Mouse (Mus musculus): ENCODE data around the gene Wdr37.

The Wdr37 gene

DNA sequence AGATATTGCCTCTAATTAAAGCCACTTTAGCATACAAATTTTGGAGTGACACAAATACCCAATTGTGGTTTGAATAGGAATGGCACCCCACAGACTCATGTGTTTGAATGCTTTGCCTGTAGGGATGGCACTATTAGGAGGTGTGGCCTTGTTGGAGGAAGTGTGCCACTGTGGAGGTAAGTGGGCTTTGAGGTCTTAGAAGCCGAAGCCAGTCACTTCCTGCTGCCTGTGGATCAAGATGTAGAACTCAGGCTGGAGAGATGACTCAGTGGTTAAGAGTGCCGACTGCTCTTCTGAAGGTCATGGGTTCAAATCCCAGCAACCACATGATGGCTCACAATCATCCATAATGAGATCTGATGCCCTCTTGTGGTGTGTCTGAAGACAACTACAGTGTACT, 30.8 kb downstream of the Wdr37 start:
- no peak for DNase-seq (ENCODE audit: low read depth, low spot score)

DNA sequence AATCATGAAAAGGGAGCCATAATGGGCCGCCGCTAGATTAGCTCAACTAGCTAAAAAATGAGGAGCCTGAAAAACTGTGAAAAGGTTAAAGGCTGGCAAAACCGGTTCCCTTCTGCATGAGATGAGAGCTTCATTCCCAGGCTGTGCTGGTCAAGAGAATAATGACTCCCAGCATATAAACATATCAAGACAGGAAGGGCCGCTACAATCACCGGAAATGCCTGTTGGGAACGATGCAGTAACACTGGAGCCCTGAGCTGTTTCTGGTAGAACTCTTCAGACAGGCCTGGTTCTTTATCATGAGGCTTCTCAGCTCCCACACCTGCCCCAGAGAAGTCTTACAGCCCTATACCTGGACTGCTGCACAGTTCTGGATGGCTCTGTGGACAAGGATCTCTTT, 31.8 kb downstream of the Wdr37 start:
- DNase-seq (ENCODE audit: low read depth, low spot score), result no peak

DNA sequence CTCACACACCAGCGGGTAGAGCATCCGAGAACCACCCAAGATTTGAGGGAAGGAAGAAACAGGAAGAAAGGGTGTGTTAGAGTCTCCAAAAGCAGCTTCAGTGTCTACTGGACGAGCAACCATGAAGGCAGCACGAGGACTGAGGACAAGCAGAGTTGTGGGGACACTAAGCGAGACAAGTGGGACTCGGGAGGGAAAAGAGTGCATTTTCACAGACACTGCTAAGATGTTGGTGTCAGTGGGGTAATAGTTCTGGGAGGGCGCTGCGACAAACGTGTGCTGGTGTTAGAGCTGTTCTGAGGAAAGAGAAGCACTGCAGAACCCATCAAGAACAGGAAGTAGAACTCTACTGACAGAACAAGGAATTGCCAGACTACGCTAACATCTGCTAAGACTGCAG, 32.6 kb downstream of the Wdr37 start:
- no peak for DNase-seq (ENCODE audit: low read depth, low spot score)

DNA sequence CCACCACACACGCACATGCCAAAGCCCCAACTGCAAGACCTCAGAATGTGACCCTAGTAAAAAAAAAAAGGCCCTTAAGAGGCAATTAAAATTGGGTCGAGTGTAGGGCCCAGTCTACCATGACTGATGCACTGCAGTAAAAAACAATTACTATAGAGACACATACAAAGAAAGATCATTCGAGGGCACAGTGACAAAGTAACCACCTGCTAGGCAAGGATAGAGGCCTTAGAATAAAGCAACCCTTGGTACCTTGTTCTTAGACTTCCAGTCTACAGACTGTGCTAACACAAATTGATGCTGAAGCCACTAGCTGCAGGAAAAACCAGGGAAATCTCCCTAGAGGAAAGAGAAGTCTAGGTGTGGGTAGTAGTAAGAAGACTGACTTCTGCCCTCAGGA, 33.3 kb downstream of the Wdr37 start:
- DNase-seq (ENCODE audit: low read depth, low spot score), result no peak

DNA sequence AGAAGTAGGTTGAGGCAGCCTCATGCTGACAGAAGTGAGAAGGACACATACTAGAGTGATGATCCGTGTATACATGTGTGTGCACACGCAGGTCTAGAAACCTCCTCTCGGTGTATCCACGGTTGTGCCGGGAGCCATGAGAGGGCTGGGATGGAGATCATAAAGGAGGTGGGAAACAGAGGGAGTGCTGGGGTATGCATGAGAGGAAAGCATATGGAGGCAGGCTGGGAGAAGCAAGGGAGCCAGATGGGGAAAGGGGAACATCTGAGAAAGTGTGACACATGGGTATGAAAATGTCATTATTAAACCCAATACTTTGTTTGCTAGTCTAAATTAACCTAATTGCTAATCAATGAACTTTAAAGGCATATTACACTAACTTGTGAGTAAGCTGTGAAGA, 37.1 kb downstream of the Wdr37 start:
- no peak for DNase-seq (ENCODE audit: low read depth, low spot score)

DNA sequence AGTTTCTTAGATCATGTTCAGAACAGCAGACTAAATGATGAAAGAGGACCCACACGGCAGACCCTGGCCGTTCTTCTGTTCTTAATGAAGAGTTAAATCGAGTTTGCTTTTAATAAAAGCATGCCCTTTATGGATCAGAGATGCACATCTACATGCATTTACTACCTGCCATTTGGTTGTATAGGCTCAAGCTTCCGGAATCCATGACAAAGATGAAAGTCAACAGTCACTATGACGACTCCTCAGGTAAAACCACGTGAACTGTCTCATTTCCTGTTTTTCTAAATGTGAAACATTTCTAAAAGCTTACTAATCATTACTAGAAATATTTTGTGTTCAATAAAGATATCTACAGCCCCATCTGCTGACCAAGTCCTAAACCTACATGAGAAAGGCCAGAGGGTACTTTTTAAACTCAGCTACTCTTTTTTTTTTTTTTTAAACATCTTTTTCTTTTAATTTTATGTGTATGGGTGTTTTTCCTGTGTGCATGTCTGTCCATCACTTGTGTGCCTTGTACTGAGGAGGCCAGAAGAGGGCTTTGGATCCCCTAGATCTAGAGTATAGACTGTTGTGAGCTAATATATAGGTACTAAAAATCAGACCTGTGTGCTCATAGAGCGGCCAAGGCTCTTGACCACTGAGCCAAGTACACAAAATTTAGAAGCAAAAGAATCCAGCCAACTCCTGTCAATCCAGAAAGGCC, 40.0 kb downstream of the Wdr37 start:
- DNase-seq (ENCODE audit: low read depth, low spot score), result no peak

DNA sequence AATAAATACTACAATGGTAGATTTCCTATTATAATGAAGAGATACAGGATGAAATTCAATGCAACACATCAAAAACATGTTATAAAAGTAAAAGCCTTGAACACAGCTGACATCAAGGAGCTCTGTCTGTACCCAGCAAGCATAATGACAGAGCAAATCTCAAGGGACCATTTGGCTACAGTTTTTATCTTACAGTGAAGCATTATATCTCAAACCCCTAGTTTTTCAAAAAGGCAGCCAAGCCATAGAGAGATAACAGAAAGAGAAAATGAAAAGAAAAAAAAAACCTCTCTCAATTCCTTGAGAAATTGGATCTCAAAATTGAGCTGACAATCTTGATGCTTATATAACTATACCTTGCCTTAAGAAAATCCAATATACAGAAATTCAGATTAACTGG, 41.0 kb downstream of the Wdr37 start:
- DNase-seq (ENCODE audit: low read depth, low spot score), result no peak

DNA sequence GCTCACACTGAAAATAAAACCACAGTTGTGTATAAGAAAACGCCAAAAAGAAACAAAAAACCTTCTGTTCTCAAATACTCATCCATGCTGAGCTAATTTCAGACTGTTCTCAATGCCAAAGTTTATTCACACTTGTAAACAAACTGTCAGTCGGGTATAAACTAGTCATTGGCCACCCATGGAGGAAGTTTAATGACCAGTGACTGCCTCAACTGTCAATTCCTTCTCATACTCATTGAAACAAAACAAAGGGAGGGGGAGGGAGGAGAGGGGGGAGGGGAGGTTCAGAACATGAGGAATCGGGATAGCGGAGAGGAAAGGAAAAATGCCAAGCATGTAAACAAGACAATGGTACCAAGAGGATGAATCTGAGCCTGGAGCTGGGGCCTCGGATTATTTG, 41.9 kb downstream of the Wdr37 start:
- no peak for DNase-seq (ENCODE audit: low read depth, low spot score)

DNA sequence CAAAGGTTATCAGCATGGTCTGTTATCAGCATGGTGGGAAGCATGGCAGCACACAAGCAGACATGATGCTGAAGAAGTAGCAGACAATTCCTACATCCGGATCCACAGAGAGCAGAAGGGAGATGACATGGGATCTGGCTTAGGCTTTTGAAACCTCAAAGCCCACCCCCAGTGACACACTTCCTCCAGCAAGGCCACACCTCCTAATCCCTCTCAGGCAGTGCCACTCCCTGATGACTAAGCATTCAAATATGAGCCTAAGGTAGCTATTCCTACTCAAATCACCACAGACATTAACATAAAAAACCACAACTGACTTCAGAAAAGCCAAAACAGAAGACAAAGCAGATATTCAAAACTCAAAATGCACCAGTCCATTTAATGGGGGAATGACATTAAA, 42.8 kb downstream of the Wdr37 start:
- DNase-seq (ENCODE audit: low read depth, low spot score), result peak; percentile 30

DNA sequence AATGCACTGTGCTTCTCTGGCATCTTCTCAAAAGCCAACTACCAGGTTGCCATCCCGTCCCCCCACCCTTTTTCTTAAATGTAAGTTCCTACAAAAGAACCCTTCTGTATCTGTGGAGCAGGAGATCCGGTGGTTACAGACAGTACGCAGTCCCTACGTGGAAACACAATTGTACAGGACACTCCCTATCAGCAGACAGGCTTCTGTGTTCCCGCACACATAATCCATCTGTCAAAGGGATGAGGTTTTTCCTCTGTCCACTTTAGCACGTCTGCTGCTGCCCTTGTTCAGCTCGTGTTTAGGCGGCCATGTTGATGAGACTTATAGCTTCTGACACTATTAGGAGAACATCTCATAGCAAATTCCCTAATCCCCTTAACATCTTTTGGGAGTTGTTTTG, 48.2 kb downstream of the Wdr37 start:
- DNase-seq (ENCODE audit: low read depth, low spot score), result no peak

DNA sequence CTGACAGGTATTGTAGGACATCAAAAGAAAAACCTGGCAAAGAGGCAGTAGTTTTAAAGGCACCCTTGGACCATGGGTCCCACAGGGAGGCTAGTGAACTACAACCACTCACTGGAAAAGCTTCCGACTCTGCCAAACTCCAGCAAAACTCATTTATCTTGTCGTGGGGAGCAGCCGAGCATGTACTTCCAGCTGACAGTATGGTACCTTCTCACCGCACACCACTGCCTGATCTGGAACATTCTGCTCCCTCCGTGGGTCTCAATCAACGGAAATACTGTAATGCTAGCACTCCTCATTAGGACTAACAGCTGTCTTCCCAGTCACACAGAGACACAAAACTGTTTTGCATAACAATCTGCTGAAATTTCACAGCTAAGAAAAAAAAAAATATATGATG, 48.6 kb downstream of the Wdr37 start:
- no peak for DNase-seq (ENCODE audit: low read depth, low spot score)

DNA sequence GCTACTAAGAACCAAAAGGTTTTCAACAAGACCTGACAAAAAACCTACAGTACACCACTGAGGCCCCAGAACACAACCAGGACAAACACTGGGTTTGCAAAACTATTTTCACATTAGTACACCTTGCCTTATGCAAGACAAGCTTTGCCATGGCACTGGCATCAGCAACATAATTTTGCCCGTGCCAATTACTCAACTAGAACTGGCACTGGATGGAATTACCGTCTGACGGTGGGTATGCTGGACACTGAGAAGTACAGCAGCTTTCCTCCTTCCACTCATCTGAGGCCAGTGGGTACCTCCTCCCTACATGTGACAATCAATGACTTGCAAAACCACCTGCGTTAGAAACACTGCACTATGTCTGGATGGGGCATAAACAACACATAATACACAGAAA, 49.5 kb downstream of the Wdr37 start:
- DNase-seq (ENCODE audit: low read depth, low spot score), result no peak

DNA sequence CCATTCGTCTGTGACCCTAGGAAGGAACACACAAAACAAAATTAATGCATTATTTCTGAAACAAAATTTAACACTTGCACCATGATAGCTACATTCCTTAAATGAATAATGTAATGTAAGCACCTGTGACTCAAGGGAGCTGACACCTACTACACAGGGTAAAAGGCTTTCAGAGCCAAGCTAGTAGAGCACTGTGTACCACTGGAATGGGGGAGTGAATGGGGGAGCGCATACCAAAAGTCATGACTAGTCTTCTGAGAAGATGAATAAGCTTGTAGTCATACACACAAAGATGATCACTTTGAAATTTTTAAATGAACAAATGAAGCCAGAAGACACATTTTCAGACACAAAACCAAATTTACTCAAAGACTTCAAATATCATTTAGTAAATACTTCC, 65.8 kb downstream of the Wdr37 start:
- DNase-seq (ENCODE audit: low read depth, low spot score), result no peak

DNA sequence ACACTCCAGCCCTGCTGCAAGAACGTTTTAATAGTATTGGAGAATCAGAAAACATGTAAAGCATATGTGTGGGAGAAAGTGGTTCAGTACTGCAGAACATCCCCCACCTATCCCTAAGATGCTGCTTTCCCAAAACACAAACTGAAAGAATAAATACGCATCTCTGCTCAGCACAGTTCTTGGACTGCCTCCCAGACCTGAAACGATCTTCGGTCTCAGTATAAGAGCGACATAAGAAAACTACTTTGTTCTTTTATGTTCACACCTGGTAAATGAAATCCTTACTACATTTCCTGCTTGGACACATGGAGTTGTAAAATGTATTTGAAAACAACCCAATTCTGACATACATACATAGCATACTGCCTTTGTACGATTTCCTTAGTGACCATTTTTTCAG, 71.1 kb downstream of the Wdr37 start:
- no peak for DNase-seq (ENCODE audit: low read depth, low spot score)

DNA sequence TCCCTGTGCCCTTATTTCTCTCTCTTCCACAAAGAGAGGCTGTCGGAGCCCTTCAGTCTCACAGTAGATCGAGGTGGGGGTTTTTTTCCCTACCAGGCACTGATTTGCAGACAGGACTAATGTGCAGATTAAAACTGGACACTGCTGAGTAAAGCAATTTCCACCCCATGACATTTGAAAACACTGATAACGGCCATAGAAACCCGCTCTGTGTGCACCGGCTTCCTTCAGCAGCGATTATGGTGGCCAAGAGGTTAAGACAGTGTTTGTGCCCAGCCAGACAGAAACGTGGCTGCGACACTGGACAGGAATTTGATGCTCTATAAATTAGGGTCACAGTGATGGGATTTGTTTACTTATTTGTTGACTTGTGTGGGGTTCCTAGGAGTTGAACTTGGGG, 78.5 kb downstream of the Wdr37 start:
- no peak for DNase-seq (ENCODE audit: low read depth, low spot score)

DNA sequence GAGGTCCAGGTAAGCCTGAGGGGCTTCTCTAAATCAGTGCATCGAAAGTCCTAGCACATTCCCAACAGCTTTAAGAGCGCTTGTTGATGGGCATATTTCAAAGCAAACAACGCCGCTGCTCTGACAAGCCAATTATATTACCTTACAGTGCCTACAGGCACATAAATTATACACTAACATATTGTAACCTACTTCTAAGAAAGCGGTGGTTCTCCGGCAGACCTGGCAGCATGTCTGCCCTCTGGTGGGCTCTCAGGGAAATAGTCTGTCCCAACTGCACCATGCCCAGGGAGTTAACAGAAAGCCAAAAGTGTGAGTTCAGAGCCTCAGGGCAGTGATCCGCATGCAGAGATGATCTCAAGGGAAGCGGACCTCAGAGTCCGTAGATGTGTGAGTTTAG, 86.5 kb downstream of the Wdr37 start:
- peak; percentile 61 for DNase-seq (ENCODE audit: low read depth, low spot score)

DNA sequence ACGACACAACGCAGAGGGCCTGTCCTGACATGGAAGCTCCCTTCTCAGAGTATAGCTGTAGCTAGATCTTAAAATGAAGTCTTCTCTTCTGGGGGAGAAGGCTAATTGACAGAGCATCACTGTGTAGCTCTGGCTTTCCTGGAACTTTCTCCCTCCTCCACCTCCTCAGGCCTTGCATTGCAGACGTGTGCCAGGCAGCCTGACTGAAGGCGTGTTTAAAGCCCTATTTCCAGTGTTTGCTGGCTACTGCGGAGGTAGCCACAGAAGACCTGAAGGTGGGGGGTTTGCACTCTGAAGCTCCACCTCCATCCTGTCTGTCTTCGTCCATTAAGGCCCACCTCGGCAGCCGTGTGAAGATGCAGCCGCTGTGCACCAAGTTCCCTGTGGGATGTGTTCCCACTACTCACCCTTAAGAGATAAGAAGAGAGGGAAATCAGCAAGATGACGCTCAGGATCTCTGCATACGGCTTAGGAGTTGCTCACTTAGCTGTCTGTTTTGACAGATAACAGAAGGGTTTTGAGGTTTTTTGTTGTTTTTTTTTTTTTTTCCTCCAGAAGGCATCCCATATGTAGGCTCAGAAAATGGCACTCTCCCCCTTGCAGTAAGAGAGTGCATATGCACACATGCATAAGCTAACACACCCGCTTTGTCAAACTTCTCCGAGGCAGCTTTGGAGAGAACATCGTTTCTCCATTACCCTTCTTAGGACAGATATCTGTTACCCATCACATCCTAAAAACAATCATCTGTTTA, 87.2 kb downstream of the Wdr37 start:
- DNase-seq (ENCODE audit: low read depth, low spot score), result no peak

DNA sequence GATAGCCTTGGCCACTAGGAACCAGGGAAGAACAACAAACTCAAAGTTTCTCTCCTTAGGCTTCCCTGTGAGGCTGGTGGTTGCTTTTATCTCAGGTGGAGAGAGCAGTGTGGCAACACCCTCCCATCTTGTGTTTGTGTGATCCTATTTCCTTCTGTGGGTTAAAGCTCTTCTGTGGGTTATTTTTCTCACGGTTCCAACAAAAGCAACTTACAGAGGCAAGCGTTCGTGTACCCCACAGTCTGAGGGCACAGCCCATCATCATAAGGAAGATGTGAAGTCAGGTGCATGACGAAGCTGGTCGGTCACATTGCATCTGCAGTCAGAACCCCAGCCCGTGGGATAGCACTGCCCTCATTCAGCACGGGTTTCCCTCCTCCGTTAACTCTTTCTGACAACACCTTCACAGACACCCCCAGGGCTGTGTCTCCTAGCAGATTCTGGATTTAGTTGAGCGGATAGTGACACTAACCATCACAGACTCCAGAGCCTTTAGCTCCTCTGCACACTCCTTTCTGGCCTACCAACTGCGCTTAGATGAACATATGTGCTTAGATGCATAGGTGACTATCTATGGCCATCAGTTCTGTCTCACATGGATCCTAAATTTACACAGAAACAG, 87.9 kb downstream of the Wdr37 start:
- no peak for DNase-seq (ENCODE audit: low read depth, low spot score)

DNA sequence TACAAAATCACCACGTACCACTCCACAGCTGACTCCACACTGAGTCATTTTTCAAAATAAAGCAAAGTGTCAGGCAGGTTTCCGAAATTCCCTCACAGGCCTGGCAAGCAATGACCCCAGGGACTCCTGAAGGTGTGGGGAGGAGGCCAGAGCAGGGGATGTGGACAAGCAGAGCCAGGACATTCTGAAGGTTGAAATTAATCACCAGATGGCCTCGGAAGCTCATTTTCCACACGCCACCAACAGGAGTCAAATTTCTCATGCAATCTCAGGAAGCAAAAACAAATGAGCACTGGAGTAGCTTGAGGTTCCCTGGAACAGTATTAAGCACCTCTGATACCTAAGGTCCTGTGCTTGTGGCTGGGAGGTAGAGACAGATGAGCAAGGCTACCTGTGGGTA, 89.1 kb downstream of the Wdr37 start:
- no peak for DNase-seq (ENCODE audit: low read depth, low spot score)

DNA sequence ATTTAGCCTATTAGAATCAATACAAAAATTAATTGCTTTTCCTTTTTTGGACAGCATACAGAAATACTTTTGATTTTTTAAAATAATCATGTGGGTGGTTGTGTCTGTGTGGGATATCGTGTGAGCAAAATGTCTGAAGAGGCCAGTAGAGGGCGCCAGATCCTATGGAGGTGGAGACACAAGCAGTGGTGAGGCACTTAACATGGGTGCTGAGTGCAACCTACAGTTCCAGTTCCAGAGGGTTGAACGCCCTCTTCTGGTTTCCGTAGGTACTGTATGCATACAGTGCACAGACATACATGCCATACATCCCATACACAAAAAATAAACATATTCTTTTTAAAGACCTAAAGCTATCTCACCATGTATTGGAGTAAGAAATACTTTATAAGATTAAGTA, 91.3 kb downstream of the Wdr37 start:
- DNase-seq (ENCODE audit: low read depth, low spot score), result peak; percentile 94

DNA sequence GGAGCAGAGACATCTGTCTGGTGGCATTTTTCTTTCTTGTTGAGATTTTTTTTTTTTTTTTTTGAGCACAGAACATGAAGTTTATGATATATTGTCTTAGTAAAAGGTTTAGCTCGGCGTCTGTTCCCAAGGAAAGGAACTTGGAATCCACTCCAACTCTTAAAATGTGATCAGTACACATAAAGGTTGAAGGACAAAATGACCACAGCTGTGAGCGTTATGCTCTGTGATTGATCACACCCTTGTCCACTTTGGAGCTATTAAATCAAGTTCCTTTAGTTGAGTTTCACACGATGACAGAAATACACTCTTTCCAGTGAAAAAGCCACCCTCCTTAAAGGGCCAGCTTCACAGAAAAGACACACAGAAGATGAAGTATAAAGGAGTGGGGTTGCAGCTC, 101.1 kb downstream of the Wdr37 start:
- no peak for DNase-seq (ENCODE audit: low read depth, low spot score)

DNA sequence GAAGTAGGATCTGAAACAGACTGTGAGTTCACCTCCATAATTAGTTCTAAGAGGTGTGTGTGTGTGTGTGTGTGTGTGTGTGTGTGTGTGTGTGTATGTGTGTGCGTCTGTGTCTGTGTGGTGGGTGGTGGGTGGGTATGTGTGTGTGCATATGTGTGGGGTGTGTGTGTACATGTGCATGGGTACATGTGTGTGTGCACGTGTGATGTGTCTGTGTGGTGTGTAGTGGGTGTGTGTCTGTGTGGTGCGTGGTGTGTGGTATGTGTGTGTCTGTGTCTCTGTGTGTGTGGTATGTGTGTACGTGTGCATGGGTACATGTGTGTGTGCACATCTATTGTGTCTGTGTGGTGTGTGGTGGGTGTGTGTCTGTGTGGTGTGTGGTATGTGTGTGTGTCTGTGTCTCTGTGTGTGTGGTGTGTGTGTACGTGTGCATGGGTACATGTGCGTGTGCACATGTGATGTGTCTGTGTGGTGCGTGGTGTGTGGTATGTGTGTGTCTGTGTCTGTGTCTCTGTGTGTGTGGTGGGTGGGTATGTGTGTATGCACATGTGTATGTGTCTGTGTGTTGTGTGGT, 102.0 kb downstream of the Wdr37 start:
- DNase-seq (ENCODE audit: low read depth, low spot score), result no peak

DNA sequence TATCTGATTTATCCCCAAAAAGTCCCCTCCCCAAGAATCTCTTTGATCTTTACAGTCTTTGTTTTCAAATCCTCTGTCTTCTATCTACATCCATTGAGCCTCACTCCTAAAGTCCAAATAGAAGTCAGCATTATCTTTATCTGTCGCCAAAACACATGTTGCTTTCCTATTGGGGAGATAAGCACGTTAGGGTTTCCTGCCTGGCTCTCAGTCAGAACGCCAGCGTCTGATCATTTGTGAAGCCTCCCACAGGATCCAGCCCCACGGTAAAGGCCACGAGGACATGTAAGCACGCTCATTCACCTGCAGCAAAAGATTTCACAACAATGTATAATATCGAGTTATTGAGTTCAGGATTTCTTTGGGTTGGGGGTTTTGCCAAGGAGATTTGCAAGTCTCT, 110.8 kb downstream of the Wdr37 start:
- DNase-seq (ENCODE audit: low read depth, low spot score), result no peak

All from ES-CJ7 (cell line).